Mouse (Mus musculus): ENCODE data around the gene Ppp2r2c.

Ppp2r2c gene

DNA sequence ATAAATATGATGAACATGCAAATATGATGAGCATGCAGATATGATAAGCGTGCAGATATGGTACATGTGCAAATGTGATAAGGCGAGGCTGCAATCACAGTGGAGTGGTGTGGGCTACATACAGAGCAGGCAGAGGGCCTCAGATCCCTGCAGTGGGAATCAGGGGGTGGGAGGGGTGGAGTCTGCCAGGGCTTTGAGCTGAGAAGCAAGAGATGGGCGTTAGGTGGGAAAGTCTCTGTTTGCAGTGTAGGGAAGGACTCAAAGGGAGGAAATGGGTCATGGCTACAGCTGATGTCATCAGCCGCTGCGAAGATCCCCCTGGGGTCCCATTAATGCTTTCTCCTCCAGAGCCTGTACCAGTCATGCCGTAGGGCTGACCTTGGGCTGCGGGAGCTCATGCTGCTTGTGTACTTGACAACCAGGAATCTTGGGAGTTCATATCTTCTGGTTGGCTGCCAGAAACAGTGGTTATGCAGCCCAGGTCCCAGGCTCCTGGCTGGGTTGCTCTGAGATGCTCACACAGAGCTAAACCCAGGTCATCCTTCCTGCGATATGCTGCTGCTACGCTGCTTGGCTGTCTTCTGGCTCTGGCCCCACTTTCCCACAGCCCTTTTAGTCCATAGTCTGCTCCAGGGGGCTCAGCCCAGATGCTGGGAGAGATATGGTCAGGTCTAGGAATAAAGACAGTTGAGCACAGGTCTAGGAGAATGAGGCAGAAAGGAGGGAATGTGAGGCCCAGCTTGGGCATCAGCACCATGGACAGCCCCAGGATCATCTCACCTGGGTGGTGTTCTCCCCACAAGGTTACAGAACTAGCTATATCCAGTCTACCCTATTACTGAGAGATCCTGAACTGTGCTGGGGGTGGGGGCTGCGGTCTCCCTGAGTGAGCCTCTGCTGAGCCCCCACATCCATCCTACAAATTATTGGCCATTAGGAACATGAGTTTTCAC, 27.6 kb downstream of the Ppp2r2c start:
- CTCF ChIA-PET: no interaction called here

DNA sequence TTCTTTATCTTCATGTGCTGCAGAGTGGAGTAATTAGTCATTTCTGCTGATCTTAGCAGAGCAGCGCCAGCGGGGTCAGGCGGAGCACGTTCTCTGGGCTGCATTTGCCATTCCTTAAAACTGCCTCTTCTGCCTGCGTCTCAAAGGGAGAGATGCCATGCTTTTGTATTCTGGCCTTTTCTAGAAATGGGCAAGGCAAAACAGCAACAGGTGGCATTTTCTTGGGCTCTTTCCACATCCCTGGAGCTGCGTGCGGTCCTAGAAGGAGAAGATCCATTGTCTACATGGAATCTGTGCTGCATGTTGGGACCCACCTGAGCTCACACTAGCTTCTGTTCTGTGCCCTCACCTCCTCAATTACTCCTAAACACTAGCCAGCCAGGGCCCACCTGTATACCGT, 29.7 kb downstream of the Ppp2r2c start:
- CTCF ChIA-PET: no interaction called here

- CTCF ChIA-PET: no interaction called here
Observed at GRCm38 (mm10) chr5:36898415-36899109, 30.2 kb downstream of the Ppp2r2c start.

DNA sequence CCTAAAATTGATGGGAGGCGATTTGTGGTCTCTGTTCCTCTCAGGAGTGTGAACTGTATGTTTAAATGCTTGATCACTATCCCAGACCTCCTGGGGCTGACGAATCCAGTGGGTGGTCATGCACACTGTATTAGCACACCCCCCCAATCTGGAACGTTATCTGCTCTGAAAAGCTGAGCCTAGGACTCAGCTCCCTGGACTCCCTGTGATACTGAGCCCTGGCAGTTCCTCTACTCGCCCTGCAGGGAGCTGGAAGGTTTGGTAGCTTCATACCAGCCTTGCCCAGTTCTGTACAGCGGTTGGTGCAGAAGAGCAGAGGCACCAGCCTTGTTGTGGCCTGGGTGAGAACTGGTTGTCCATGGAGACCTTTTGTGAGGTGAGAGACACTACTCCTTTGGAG, 31.1 kb downstream of the Ppp2r2c start:
- CTCF ChIA-PET: no interaction called here

- CTCF ChIA-PET: interaction anchor here (0.6 kb wide), 1 partner anchor 202 kb away, joined by 8 read pairs; no protein-coding TSS in a partner anchor
Observed at GRCm38 (mm10) chr5:36900189-36900619, 31.9 kb downstream of the Ppp2r2c start.

DNA sequence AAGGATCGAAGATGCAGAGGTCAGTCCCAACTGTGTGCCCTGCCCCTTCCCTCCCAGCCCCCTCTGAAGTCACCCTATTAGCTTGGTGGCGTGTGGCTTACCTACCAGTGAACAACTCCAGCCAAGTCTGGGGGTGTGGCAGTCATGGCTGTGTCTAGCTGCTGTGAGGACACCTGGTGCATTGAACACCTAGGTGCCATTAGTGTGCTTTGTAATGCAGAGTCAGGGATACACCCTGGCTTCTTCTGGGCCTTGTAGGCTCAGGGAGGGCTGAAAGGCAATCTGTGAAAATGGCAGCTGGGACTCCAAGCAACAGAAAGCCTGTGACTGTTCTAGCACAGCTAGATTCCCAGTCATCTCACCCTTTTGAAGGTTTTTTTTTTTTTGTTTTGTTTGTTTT, 34.5 kb downstream of the Ppp2r2c start:
- CTCF ChIA-PET: no interaction called here

GRCm38 (mm10) chr5:36904131-36904530, 35.8 kb downstream of the Ppp2r2c start:
- CTCF ChIA-PET: no interaction called here

GRCm38 (mm10) chr5:36904703-36905102, 36.4 kb downstream of the Ppp2r2c start:
- CTCF ChIA-PET: no interaction called here

- CTCF ChIA-PET: no interaction called here
Observed at GRCm38 (mm10) chr5:36905216-36905615, 36.9 kb downstream of the Ppp2r2c start.

- CTCF ChIA-PET: no interaction called here
Observed at GRCm38 (mm10) chr5:36907695-36908094, 39.4 kb downstream of the Ppp2r2c start.

DNA sequence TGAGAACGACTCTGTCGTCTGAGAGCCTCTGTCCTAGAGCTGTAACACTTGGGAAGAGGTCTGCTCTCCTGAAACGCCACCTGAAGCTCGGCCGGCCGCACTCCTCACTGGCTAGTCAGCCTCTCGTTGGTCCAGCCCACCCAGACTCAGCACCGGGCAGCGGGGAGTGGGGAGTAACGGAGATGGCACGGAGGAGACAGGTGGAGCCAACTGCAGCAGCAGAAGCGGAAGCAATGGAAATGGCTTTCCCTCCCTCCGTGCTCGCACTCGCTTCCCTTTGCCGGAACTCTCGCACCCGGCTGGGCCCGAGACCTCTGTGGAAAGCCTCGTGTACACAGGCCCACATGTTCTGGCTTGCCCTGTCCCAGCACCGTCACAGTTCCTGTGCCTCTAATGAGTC, 41.2 kb downstream of the Ppp2r2c start:
- CTCF ChIA-PET: no interaction called here

- CTCF ChIA-PET: no interaction called here
Observed at GRCm38 (mm10) chr5:36910980-36911379, 42.7 kb downstream of the Ppp2r2c start.

- CTCF ChIA-PET: no interaction called here
Observed at GRCm38 (mm10) chr5:36911759-36912352, 43.5 kb downstream of the Ppp2r2c start.

GRCm38 (mm10) chr5:36912602-36913310, 44.4 kb downstream of the Ppp2r2c start:
- CTCF ChIA-PET: no interaction called here

GRCm38 (mm10) chr5:36915256-36915655, 46.9 kb downstream of the Ppp2r2c start:
- CTCF ChIA-PET: no interaction called here

DNA sequence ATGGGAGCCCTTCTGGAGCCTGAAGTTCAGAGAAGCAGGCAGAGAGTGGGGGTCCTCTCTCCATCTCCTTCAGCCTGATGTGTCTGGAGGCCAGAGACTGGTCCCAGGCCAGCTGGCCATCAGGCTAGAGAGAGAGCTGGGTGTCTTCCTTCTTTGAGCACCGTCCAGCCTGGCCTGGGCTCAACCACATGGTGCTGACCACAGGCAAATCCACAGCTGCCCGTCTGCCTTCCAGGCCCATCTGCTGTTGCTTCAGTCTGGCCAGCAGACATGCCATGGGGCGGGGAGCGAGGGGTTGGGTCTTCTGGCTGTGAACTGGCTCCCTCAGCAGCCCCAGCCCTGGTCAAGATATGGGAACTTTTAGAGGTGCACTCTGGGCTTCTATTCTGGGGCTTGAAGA, 48.3 kb downstream of the Ppp2r2c start:
- CTCF ChIA-PET: no interaction called here

GRCm38 (mm10) chr5:36917245-36917644, 48.9 kb downstream of the Ppp2r2c start:
- CTCF ChIA-PET: no interaction called here

DNA sequence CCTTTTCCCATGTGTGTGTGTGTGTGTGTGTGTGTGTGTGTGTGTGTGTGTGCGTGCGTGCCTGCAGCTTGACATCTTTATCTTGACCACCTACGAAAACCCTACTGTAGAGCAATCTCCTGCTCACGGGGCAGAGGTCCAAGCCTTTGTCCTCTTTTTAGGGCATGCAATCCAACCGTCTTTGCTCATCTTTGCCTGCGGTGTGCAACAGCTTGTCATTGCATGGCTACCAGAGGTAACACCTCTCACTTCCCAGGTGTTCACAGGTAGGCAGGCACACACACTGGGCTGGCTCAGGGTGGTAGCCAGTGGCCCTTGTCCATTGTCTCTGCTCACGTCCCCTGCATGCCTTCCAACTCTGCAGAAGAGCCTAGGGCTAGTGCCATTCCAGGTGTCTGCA, 49.7 kb downstream of the Ppp2r2c start:
- CTCF ChIA-PET: no interaction called here

DNA sequence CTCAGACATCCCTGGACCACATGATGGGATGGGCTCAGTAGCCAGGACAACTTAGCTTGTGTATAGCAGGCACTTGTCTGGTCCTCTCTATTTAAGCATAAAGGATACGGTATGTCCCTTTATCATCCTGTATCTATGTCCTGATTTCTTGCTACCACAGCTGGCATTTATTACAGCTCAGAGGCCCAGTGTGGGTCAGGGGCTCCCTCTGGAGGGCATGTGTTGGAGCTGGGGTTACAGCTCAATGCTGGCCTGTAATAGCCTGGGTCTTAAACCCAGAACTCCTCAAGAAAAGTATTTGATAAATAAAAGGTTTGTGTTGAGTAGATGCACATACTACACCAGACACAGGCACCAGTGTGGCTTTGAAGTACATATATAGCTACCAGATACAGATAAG, 51.8 kb downstream of the Ppp2r2c start:
- CTCF ChIA-PET: no interaction called here

- CTCF ChIA-PET: no interaction called here
Observed at GRCm38 (mm10) chr5:36921871-36922270, 53.6 kb downstream of the Ppp2r2c start.

GRCm38 (mm10) chr5:36922811-36923210, 54.5 kb downstream of the Ppp2r2c start:
- CTCF ChIA-PET: no interaction called here

Data from spleen, embryonic (tissue).